Mouse (Mus musculus) adrenal gland, postnatal 36 days (tissue): ENCODE data around the gene Sema6d. TPM values are rescaled to one million over a fixed set of nuclear protein-coding genes. Genes with fewer than 3 reads are reported as not detected.

Experiments
- DNase-seq, 2 experiments: peaks; one replicate each; pipeline ENCODE4 v3.0.0; 2021; ENCODE audit warnings: mixed read lengths in 1 of 2
- total RNA-seq, 2 experiments: library from RNA; stranded (reverse); gene quantifications; 2 replicates each; pipeline ENCODE4 v1.2.3; 2021

Sema6d gene
- total RNA-seq, 2 experiments from 2014 or later: 7.7 to 11.3 TPM

GRCm38 (mm10) chr2:124470346-124471042 lies 380.7 kb downstream of the Sema6d start:
- DNase-seq: no peak

DNA sequence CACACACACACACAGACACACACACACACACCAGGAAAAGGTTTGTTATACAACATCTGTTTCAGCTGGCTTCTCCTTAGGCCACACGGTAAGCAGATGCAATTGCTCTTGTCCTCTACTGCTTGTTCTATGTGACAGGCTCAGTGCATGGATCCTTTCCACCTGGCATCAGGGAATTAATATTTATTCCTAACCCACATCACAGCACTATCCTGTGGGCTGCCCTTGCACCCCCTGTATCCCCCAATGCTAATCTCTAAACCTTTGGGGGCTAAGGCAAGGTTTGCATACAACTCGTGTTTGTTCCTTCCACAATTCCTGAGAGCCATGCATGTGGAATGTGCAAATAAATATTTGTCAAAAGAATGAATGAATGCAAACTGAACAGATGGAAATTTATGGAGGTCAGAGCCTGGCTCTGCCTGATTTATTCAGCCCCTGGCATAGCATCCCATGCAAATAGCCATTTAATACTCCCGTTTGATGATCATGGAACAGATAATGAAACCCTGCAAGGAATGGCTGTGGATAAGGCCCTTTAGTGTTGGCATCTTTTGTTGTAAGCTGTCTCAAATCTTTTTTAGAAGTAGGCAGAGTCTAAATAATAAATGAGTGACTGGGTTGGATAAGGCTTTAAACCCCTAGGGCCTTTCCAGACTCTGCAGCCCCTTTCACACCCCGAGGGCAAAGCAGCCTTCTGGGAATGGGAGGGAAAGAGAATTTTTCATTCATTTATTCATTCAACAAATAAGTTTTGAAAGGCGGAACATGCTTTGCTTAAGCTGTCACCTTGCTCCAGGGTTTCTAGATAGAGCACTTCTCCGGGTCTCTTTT lies 383.1 kb downstream of the Sema6d start:
- no peak for DNase-seq

DNA sequence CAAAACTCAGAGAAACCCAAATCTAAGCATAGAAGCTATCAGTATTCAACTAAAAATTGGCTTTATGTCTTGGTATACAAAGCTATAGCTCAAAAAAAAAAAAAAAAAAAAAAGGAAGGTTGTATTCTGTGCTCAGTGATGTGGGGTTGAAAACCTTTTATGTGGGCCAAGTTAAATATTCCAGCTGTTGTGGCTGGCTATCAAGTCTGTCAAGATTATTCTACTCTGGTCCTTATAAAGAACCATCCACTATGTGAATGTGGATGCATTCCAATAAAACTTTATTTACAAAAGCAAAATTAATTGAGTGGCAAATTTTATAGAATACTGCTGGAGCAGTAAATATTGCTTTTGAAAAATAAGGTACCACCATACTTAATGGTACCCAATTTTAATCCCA lies 388.1 kb downstream of the Sema6d start:
- no peak for DNase-seq

- peak in 1 of 2 experiments; percentile 31 for DNase-seq
These were observed 388.8 kb downstream of the Sema6d start for GRCm38 (mm10) chr2:124478526-124478925.

DNA sequence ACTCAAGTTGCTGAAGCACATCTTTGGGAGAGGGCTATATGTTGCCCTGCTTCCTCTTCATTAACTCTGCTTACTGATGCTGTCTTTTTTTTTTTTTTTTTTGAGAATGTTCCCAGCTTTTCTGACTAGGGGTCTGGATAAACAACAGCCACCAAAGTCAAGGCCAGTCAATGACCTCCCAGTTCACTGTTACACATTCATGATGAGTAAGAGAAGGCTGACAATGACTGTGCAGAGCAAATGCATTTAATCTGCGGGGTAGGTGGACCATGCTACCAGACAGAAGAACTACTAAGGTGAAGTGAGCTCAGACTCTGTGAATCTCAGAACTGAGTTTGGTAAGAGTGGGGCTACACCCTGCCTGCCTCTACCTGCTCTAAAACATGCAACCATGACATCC lies 396.0 kb downstream of the Sema6d start:
- DNase-seq: peak; percentile 17 to 29

GRCm38 (mm10) chr2:124490010-124490801 lies 400.4 kb downstream of the Sema6d start:
- no peak for DNase-seq

DNA sequence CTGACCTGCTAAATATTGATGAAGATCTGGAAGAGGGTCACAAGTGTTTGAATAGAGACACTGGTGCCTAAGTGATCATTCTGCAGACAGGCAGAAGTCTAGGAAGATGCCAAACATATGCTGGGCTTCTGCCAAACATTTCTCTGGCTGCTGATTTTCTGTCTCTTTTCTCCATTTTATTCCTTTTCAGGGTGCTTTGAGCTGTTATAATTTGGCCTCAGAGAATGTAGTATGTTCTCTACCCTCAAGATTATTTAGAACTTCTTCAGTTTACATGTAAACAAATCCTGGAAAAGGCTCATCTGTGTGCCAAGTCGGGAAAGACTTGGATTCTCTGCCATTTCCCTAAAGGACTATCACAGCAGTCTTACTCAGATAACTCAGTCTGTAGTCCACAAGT lies 406.0 kb downstream of the Sema6d start:
- DNase-seq: no peak

DNA sequence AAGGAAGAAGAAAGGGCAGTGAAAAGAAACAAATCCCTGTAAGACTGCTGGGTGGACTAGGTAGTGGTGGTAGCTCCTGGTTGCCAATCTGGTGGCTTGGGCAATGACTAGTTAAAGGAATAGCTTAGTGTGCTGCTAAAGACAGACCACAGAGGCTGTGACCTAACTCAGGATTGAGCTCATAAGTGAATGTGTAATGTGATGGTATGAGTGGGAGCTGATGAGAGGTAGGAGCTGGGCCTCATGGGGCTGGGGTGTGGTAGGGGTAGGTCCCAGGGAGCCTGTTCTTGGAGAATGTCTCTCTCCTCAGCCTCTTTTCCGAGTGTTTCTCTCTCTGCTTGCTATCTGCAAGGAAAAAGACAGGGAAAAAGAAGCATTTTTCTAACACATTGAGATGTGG lies 409.9 kb downstream of the Sema6d start:
- DNase-seq: no peak

DNA sequence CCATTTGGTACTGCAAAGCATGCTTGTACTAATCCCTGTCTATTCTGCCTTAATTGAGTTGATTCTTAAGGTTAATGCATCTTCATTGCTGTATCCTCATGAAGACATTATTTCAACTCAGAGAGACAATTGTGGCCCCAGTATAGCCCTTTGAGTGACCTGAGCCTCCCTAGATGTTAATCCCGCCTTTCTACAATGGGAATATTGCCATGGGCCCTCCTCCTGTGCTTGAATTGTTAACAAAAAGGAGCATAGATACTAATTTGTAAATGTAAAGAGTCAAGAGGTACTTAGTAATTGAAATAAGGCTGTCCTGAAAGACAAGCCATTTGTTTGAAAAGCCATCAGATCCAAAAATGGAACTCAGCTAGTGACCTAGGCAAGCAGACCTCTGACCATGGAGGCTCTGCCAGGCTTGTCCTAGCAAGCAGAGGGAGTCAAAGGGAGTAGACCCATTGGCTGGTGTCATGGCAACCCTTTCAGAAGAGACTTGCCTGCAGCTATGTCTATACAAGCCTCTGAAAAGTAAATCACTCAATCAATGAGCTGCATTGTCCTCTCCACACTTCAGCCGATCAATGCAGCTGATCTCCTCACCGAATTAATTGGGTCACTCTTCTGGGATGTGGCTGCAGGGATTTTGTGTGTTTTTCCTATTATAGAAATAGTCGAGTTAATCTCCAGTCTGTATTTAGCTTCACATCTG lies 416.2 kb downstream of the Sema6d start:
- no peak for DNase-seq

DNA sequence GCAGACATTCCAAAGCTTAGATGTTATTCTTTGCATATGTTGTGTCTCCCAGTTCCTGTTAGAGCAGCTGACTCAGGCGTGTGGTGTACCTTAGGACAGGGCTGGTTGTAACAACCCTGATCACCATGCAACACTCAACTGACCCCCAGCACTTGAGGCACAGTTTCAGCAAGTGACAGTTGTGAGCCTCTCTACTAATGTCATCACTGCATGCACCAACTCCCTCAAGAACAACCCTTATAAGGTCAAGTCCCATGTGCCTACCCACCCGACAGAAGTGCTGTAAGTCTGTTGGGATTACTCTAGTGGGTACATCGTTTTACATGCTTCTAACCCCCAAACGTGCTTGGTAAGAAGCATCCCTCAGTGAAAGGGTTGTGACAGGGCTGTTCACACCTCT lies 418.0 kb downstream of the Sema6d start:
- no peak for DNase-seq

DNA sequence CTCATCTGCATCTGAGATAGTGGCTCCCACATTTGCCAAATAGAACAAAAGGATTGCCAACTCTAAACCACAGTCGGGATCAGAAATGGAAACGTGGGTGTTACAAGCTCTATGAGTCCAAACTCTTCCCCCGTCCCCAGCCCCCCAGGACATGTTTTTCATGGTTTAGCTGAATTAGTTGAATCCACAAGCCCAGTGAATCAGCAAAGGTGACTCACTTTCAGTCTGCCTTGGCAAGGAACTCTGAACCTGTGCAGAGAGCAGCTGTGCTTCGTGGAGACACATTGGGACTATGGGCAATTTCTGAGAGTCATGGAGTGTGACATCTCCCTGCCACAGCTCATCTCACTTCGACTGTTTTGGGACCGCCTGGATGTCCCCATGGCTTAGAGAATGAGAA lies 419.7 kb downstream of the Sema6d start:
- no peak for DNase-seq

DNA sequence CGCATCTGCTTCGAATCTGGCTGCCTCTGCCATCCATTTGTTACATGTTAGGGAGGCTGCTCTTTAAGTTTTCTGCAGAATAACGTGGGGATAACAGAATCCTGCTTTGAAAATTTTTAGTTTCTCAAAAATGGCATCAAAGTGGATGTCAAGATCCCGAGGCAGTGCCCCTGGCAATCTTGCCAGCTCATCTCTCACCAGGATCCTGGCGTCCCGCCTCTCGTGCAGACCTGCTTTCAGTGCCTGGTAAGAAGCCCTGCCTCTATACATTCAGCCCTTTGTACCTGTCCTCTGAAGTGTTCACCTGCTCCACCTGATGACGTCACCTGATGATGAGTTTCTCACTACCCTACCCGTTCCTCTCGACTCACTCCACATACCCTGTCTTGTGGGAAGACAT lies 422.1 kb downstream of the Sema6d start:
- no peak for DNase-seq

DNA sequence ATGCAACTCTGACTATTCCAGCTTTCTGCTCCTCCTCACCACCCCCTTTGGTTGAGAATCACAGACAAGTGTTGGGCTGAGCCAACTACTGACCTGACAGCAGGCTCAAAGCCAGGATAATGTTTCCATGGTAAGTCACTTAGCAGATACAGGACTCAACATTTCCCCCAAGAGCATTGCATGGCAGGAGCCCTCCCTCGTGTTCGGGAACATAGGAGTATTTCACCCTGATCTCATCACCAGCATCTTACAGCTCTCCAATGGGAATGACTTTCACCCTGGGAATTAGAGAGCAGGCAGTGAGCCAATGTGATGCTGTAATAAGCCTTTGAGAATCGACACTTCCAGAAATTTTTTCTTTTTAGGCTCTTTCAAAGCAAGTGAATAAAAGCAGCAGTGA lies 432.7 kb downstream of the Sema6d start:
- no peak for DNase-seq

- DNase-seq: no peak
These were observed 433.9 kb downstream of the Sema6d start for GRCm38 (mm10) chr2:124523667-124524066.

GRCm38 (mm10) chr2:124524167-124524566 lies 434.4 kb downstream of the Sema6d start:
- no peak for DNase-seq

GRCm38 (mm10) chr2:124527641-124528040 lies 437.9 kb downstream of the Sema6d start:
- no peak for DNase-seq

DNA sequence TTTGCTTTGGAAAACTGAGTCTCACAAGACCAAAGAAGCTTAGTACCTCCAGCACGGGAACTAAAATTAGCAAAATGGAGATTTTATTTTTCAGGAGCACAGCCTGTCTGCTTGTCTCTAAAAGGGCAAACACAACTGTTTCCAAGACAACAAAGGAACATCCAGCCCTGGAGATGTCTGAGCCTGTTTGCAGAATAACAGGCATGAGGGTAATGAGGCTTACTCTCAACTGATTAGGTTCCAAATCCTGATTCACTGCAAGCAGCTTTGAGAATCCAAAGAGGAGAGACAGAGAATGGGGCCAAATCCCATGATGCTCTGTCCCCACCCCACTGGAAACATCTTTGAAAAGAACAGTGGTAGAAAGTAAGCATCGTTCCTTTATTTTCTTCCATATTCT lies 440.7 kb downstream of the Sema6d start:
- DNase-seq: no peak

GRCm38 (mm10) chr2:124531062-124531461 lies 441.3 kb downstream of the Sema6d start:
- no peak for DNase-seq

- no peak for DNase-seq
These were observed 443.1 kb downstream of the Sema6d start for GRCm38 (mm10) chr2:124532906-124533305.

GRCm38 (mm10) chr2:124533602-124534001 lies 443.8 kb downstream of the Sema6d start:
- no peak for DNase-seq

GRCm38 (mm10) chr2:124550315-124550714 lies 460.5 kb downstream of the Sema6d start:
- DNase-seq: no peak

- no peak for DNase-seq
These were observed 465.1 kb downstream of the Sema6d start for GRCm38 (mm10) chr2:124554751-124555415.
